Mouse (Mus musculus) ES-E14 (cell line): ENCODE measurements at regions not wholly inside any gene's neighbourhood (a gene's known extent, or its start where the extent isn't known, plus 50 kb on each side); places are given as distances from the start of the nearest gene placed in this dataset.

ENCODE experiments used
- DNase-seq: peaks from one replicate; pipeline ENCODE4 v3.0.0-alpha.2; 2013; ENCODE audit warnings: low read depth, low spot score
- H3K27ac ChIP-seq: 2 replicates; pipeline ENCODE4 v1.5.1; 2012; ENCODE audit warnings: low read depth, mild to moderate bottlenecking, low read length, moderate library complexity, mixed read lengths; ENCODE audit not compliant: poor library complexity, insufficient read depth, severe bottlenecking
- H3K36me3 ChIP-seq: 2 replicates; pipeline ENCODE4 v1.6.1; 2012; ENCODE audit warnings: mild to moderate bottlenecking, low read length, moderate library complexity, mixed read lengths; ENCODE audit not compliant: control insufficient read depth, poor library complexity, insufficient read depth, severe bottlenecking
- H3K4me1 ChIP-seq, 2 experiments: fragments of 150-350 bp in 1 of 2; sonication (generic) in 1 of 2; 2 replicates each; pipeline ENCODE4 v1.6.1; 2012; ENCODE audit warnings: low read length in 2 of 2, mild to moderate bottlenecking in 1 of 2, mixed read lengths in 1 of 2; ENCODE audit not compliant: control insufficient read depth in 2 of 2, insufficient read depth in 2 of 2, poor library complexity in 1 of 2
- H3K4me3 ChIP-seq, 2 experiments: fragments of 150-350 bp in 1 of 2; sonication (generic) in 1 of 2; 2 replicates each; pipeline ENCODE4 v1.5.1; 2012; ENCODE audit warnings: low read length in 2 of 2, low read depth in 1 of 2, mild to moderate bottlenecking in 1 of 2, mixed read lengths in 1 of 2; ENCODE audit not compliant: insufficient read depth in 1 of 2, poor library complexity in 1 of 2, severe bottlenecking in 1 of 2
- H3K9ac ChIP-seq: 2 replicates; pipeline ENCODE4 v1.6.1; 2012; ENCODE audit warnings: low read depth, mild to moderate bottlenecking, low read length, mixed read lengths; ENCODE audit not compliant: poor library complexity, insufficient read depth, severe bottlenecking
- H3K9me3 ChIP-seq: fragments of 150-350 bp; sonication (generic); 2 replicates; pipeline ENCODE4 v1.6.1; 2012; ENCODE audit warnings: low read depth, mild to moderate bottlenecking, low read length; ENCODE audit not compliant: control insufficient read depth, insufficient read depth
- CHD2 ChIP-seq: IDR thresholded peaks from 2 replicates; pipeline ENCODE4 v1.6.1; 2014; ENCODE audit warnings: mild to moderate bottlenecking, low read depth, low read length, inconsistent platforms
- HCFC1 ChIP-seq: IDR thresholded peaks from 2 replicates; pipeline ENCODE4 v1.6.1; 2012; ENCODE audit warnings: low read length, inconsistent platforms, borderline replicate concordance; ENCODE audit not compliant: insufficient read depth
- MAFK ChIP-seq: IDR thresholded peaks from 2 replicates; pipeline ENCODE4 v1.6.1; 2014; ENCODE audit warnings: mild to moderate bottlenecking, low read depth, low read length, inconsistent platforms; ENCODE audit not compliant: insufficient read depth
- ZC3H11A ChIP-seq: IDR thresholded peaks from 2 replicates; pipeline ENCODE4 v1.6.1; 2012; ENCODE audit warnings: low read depth, mild to moderate bottlenecking, inconsistent platforms, low read length, borderline replicate concordance
- ZNF384 ChIP-seq: IDR thresholded peaks from 2 replicates; pipeline ENCODE4 v1.6.1; 2012; ENCODE audit warnings: low read depth, low read length, inconsistent platforms
- in situ Hi-C, 2 experiments: fragments of 600-800 bp; cut with MboI; formaldehyde crosslinking; loops; one replicate each; pipeline ENCODE4 v1.15.1; 2025; ENCODE audit warnings: low sequenced_read_pairs in 2 of 2, inconsistent platforms in 1 of 2; ENCODE audit not compliant: unreplicated experiment in 2 of 2

GRCm38 (mm10) chr1:42277130-42277529 lies 418.4 kb upstream of the Pou3f3 start:
- Histone ChIP-seq H3K4me1 (no peaks in the 10 kb centered on the region), H3K36me3 (no peaks in the 10 kb centered on the region), H3K27ac (no peak overlapping the region), H3K4me3 (no peak overlapping the region), H3K9me3 (no peaks in the 10 kb centered on the region), H3K9ac (no peak overlapping the region)
- TF ChIP-seq MAFK (no peak), CHD2 (no peak), ZNF384 (no peak), ZC3H11A (no peak), HCFC1 (no peak)
- in situ Hi-C loops, result no loop called here
- DNase-seq, result no peak

- H3K9me3 ChIP-seq, result no peaks in the 10 kb centered on the region
- H3K27ac ChIP-seq, result no peak overlapping the region
- in situ Hi-C loops, result no loop called here
- DNase-seq, result no peak
- no peak overlapping the region for H3K4me3 ChIP-seq
- no peak overlapping the region for H3K9ac ChIP-seq
- TF ChIP-seq ZC3H11A, result no peak
- H3K36me3 ChIP-seq, result no peaks in the 10 kb centered on the region
- no peaks in the 10 kb centered on the region for H3K4me1 ChIP-seq
Measured at GRCm38 (mm10) chr1:42295841-42296240, 399.7 kb upstream of the Pou3f3 start.

- H3K4me1 ChIP-seq, result no peaks in the 10 kb centered on the region
- no peaks in the 10 kb centered on the region for H3K9me3 ChIP-seq
- H3K4me3 ChIP-seq, result no peak overlapping the region
- in situ Hi-C loops, result no loop called here
- no peak overlapping the region for H3K27ac ChIP-seq
- DNase-seq, result no peak
- no peak for TF ChIP-seq ZNF384
- no peak for TF ChIP-seq CHD2
- no peak for TF ChIP-seq ZC3H11A
- no peak for TF ChIP-seq HCFC1
- no peak for TF ChIP-seq MAFK
- H3K36me3 ChIP-seq, result no peaks in the 10 kb centered on the region
- no peak overlapping the region for H3K9ac ChIP-seq
Measured at GRCm38 (mm10) chr1:42309251-42309650, 386.3 kb upstream of the Pou3f3 start.

GRCm38 (mm10) chr1:42313494-42313893 lies 382.1 kb upstream of the Pou3f3 start:
- Histone ChIP-seq H3K9me3 (no peaks in the 10 kb centered on the region), H3K9ac (no peak overlapping the region), H3K36me3 (no peaks in the 10 kb centered on the region), H3K4me1 (no peaks in the 10 kb centered on the region), H3K4me3 (no peak overlapping the region), H3K27ac (no peak overlapping the region)
- no peak for TF ChIP-seq ZC3H11A
- no peak for TF ChIP-seq MAFK
- TF ChIP-seq ZNF384, result no peak
- in situ Hi-C loops, result no loop called here
- DNase-seq, result no peak

- in situ Hi-C loops, result no loop called here
- H3K9ac ChIP-seq, result no peak overlapping the region
Measured at GRCm38 (mm10) chr1:42351884-42352283, 343.7 kb upstream of the Pou3f3 start.

More at GRCm38 (mm10) chr1:42351884-42352283, 343.7 kb upstream of the Pou3f3 start:
- Histone ChIP-seq H3K4me1 (no peaks in the 10 kb centered on the region), H3K4me3 (no peak overlapping the region), H3K9me3 (no peaks in the 10 kb centered on the region), H3K36me3 (no peaks in the 10 kb centered on the region), H3K27ac (no peak overlapping the region)
- TF ChIP-seq MAFK (no peak), ZC3H11A (no peak), HCFC1 (no peak), CHD2 (no peak), ZNF384 (no peak)
- DNase-seq, result no peak
